Mouse (Mus musculus): ENCODE results near the gene Klf3. TPM values are rescaled to one million over a fixed set of nuclear protein-coding genes. Genes with fewer than 3 reads are reported as not detected.

Klf3 gene
- polyA plus RNA-seq (2015; fragmentation: Nextera tagmentation; extraction: Ambion mirVana), result 76.9 and 79.3 TPM in 2 replicates

- H3K4me2 ChIP-seq (replicated peaks; ENCODE audit: low read depth), result peak within 1 kb of the TSS; percentile 82
- peaks cover 9% of the 10 kb centered on the region for H3K4me1 ChIP-seq (replicated peaks; ENCODE audit: control insufficient read depth, insufficient read depth, low read length)
- peak within 1 kb of the TSS; percentile 99 for H3K9ac ChIP-seq (ENCODE audit: low read depth, low read length)
- H3K9me3 ChIP-seq (ENCODE audit: control insufficient read depth), result no peaks in the 10 kb centered on the region
- H3K27ac ChIP-seq (ENCODE audit: low read depth, low read length), result peak within 1 kb of the TSS; percentile 99
- ATAC-seq, result peak; percentile 94
- TF ChIP-seq CTCF (IDR thresholded peaks at IDR 0.05; ENCODE audit: low read depth), result peak; percentile 55
- peak within 1 kb of the TSS; percentile 91 for H3K4me3 ChIP-seq (ENCODE audit: low read depth, low read length)
- WGBS, result under 1% methylated on average over 95 of the region's 116 CpGs
- no peaks in the 10 kb centered on the region for H3K27me3 ChIP-seq (replicated peaks; ENCODE audit: control insufficient read depth, insufficient read depth, low read length)
- no peaks in the 10 kb centered on the region for H3K36me3 ChIP-seq (ENCODE audit: control insufficient read depth, insufficient read depth)
Measured at GRCm38 (mm10) chr5:64802795-64803719, at the start of gene Klf3. TSS of gene Klf3 (plus strand) at chr5:64803388.

DNA sequence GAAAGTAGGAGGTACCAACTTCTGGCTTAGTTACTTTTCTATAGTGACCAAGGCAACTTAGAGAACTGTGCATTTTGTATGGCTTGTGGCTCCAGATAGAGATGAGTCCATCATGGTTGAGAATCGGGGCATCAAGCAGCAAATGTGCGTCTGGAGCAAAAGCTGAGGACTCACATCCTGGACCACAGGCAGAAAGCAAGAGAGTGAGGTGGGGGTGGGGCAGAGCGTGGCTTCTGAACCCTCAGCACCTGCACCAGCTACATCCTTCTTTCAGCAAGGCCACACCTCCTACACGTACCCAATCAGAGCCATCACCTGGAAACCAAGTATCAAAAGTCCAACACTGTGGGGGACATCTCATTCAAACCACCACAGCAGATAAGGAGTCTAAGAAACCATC is 40.9 kb upstream of the Klf3 start:
- 88% methylated on average over 4 of the region's 4 CpGs for WGBS
- H3K4me3 ChIP-seq (ENCODE audit: low read depth, low read length), result no peak overlapping the region
- ATAC-seq, result no peak

DNA sequence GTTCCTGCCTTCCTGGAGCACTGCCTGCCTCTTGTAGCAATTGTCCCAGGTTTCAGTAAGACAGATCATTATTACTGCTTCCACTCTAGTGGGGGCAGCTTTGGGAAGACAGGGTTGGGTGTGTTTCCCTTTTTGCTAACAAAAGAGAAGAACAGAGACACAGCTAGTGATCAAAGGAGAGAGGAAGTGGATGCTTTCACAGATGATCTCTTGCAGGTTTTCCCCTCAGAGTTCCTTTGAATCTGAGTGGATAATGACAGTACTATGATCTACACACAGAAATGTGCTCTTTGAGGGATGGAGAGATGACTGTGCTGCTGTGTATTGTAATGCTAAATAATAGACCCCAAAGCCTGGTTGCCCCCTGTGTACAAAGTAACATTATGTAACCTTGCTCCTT is 38.7 kb upstream of the Klf3 start:
- no peak for TF ChIP-seq CTCF (IDR thresholded peaks at IDR 0.05; ENCODE audit: low read depth)
- H3K27ac ChIP-seq (ENCODE audit: low read depth, low read length), result no peak overlapping the region
- no peak for ATAC-seq

More for the DNA sequence above, 40.9 kb upstream of the Klf3 start:
- no peak for TF ChIP-seq CTCF (IDR thresholded peaks at IDR 0.05; ENCODE audit: low read depth)
- Histone ChIP-seq H3K9me3 (ENCODE audit: control insufficient read depth) (peaks cover 4% of the 10 kb centered on the region; the same call in 1 of the 2 replicates), H3K9ac (ENCODE audit: low read depth, low read length) (no peak overlapping the region), H3K27ac (ENCODE audit: low read depth, low read length) (no peak overlapping the region), H3K4me1 (replicated peaks; ENCODE audit: control insufficient read depth, insufficient read depth, low read length) (no peaks in the 10 kb centered on the region), H3K4me2 (replicated peaks; ENCODE audit: low read depth) (no peak overlapping the region), H3K36me3 (ENCODE audit: control insufficient read depth, insufficient read depth) (no peaks in the 10 kb centered on the region), H3K27me3 (replicated peaks; ENCODE audit: control insufficient read depth, insufficient read depth, low read length) (no peaks in the 10 kb centered on the region)

GRCm38 (mm10) chr5:64765765-64766164 is 37.4 kb upstream of the Klf3 start:
- no peaks in the 10 kb centered on the region for H3K36me3 ChIP-seq (ENCODE audit: control insufficient read depth, insufficient read depth)
- no peak overlapping the region for H3K9ac ChIP-seq (ENCODE audit: low read depth, low read length)
- no peak overlapping the region for H3K27ac ChIP-seq (ENCODE audit: low read depth, low read length)
- 96% methylated on average over 1 of the region's 1 CpGs for WGBS
- TF ChIP-seq CTCF (IDR thresholded peaks at IDR 0.05; ENCODE audit: low read depth), result no peak
- no peak for ATAC-seq
- peaks cover 4% of the 10 kb centered on the region; the same call in 1 of the 2 replicates for H3K9me3 ChIP-seq (ENCODE audit: control insufficient read depth)
- no peak overlapping the region for H3K4me3 ChIP-seq (ENCODE audit: low read depth, low read length)
- no peaks in the 10 kb centered on the region for H3K27me3 ChIP-seq (replicated peaks; ENCODE audit: control insufficient read depth, insufficient read depth, low read length)
- H3K4me1 ChIP-seq (replicated peaks; ENCODE audit: control insufficient read depth, insufficient read depth, low read length), result no peaks in the 10 kb centered on the region
- H3K4me2 ChIP-seq (replicated peaks; ENCODE audit: low read depth), result no peak overlapping the region

More for the DNA sequence above, 38.7 kb upstream of the Klf3 start:
- Histone ChIP-seq H3K9ac (ENCODE audit: low read depth, low read length) (no peak overlapping the region), H3K9me3 (ENCODE audit: control insufficient read depth) (peaks cover 4% of the 10 kb centered on the region; the same call in 1 of the 2 replicates), H3K4me2 (replicated peaks; ENCODE audit: low read depth) (no peak overlapping the region), H3K4me3 (ENCODE audit: low read depth, low read length) (no peak overlapping the region), H3K27me3 (replicated peaks; ENCODE audit: control insufficient read depth, insufficient read depth, low read length) (no peaks in the 10 kb centered on the region), H3K36me3 (ENCODE audit: control insufficient read depth, insufficient read depth) (no peaks in the 10 kb centered on the region), H3K4me1 (replicated peaks; ENCODE audit: control insufficient read depth, insufficient read depth, low read length) (no peaks in the 10 kb centered on the region)

DNA sequence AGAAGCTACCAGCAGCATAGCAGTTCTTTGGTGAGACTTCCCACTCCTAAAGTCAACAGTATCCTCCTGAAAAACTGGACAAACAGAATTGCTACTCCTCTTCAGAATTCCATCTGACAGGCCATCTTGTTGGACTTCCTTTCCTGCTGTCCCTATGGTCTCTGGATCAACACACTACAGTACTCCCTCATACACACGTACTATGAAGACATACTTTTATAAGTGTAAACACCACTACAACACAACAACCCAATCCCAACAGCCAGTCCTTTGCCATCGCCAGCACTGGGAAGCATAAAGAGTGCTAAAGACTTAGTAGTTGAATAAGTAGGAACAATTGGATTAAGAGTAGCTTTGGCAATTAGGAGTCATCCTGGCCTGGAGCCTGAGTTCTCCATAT is 36.6 kb upstream of the Klf3 start:
- 91% methylated on average over 2 of the region's 2 CpGs for whole genome bisulfite sequencing
- Histone ChIP-seq H3K36me3 (ENCODE audit: control insufficient read depth, insufficient read depth) (no peaks in the 10 kb centered on the region), H3K4me1 (replicated peaks; ENCODE audit: control insufficient read depth, insufficient read depth, low read length) (no peaks in the 10 kb centered on the region), H3K27ac (ENCODE audit: low read depth, low read length) (no peak overlapping the region), H3K9ac (ENCODE audit: low read depth, low read length) (no peak overlapping the region), H3K4me2 (replicated peaks; ENCODE audit: low read depth) (no peak overlapping the region), H3K27me3 (replicated peaks; ENCODE audit: control insufficient read depth, insufficient read depth, low read length) (no peaks in the 10 kb centered on the region), H3K9me3 (ENCODE audit: control insufficient read depth) (peaks cover 4% of the 10 kb centered on the region; the same call in 1 of the 2 replicates), H3K4me3 (ENCODE audit: low read depth, low read length) (no peak overlapping the region)
- no peak for ATAC-seq
- no peak for TF ChIP-seq CTCF (IDR thresholded peaks at IDR 0.05; ENCODE audit: low read depth)

DNA sequence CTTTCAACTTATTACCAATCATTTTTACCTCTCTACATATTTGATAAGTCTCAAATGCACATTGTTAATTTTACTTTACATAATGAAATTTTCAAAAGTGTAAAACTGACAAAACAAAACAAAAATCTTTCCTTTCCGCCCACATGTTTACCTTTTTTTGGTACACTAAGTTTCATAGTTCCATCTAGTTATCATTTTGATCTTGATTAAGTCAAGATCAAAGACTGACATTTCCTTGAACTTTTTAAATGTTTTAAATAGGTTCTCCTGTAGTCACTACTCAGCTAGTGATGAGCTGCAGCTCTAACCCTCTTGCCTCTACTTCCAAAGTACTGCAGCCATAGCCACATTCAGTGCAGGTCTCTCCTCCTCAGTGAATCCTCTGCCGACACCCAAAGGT is 31.6 kb upstream of the Klf3 start:
- ATAC-seq, result no peak
- TF ChIP-seq CTCF (IDR thresholded peaks at IDR 0.05; ENCODE audit: low read depth), result no peak

More for the DNA sequence above, 31.6 kb upstream of the Klf3 start:
- no peaks in the 10 kb centered on the region for H3K9me3 ChIP-seq (ENCODE audit: control insufficient read depth)
- 88% methylated on average over 2 of the region's 2 CpGs for WGBS
- H3K4me3 ChIP-seq (ENCODE audit: low read depth, low read length), result no peak overlapping the region
- H3K27ac ChIP-seq (ENCODE audit: low read depth, low read length), result no peak overlapping the region
- no peaks in the 10 kb centered on the region for H3K27me3 ChIP-seq (replicated peaks; ENCODE audit: control insufficient read depth, insufficient read depth, low read length)
- no peak overlapping the region for H3K9ac ChIP-seq (ENCODE audit: low read depth, low read length)
- no peaks in the 10 kb centered on the region for H3K4me1 ChIP-seq (replicated peaks; ENCODE audit: control insufficient read depth, insufficient read depth, low read length)
- no peaks in the 10 kb centered on the region for H3K36me3 ChIP-seq (ENCODE audit: control insufficient read depth, insufficient read depth)
- no peak overlapping the region for H3K4me2 ChIP-seq (replicated peaks; ENCODE audit: low read depth)
